Mouse (Mus musculus) forebrain, embryonic 15.5 days (tissue): ENCODE measurements at regions not wholly inside any gene's neighbourhood (a gene's known extent, or its start where the extent isn't known, plus 50 kb on each side); places are given as distances from the start of the nearest gene placed in this dataset.

ENCODE experiments used
- ATAC-seq: fragments of 200-750 bp; cut with Nextera tagmentation; replicated peaks from 2 replicates; pipeline ENCODE4 v1.8.0; 2017; ENCODE audit warnings: mild to moderate bottlenecking, moderate TSS enrichment, moderate library complexity
- H3K27ac ChIP-seq: fragments of 300-500 bp; sonication (generic); replicated peaks from 2 replicates; pipeline ENCODE4 v1.5.1; 2015; ENCODE audit warnings: mild to moderate bottlenecking, inconsistent platforms
- H3K27me3 ChIP-seq: fragments of 300-500 bp; sonication (generic); 2 replicates; pipeline ENCODE4 v1.6.1; 2015; ENCODE audit warnings: inconsistent platforms
- H3K36me3 ChIP-seq: fragments of 300-500 bp; sonication (generic); 2 replicates; pipeline ENCODE4 v1.6.1; 2015; ENCODE audit warnings: mild to moderate bottlenecking, inconsistent platforms
- H3K4me1 ChIP-seq: fragments of 300-500 bp; sonication (generic); 2 replicates; pipeline ENCODE4 v1.6.1; 2015; ENCODE audit warnings: inconsistent platforms
- H3K4me2 ChIP-seq: fragments of 300-500 bp; sonication (generic); replicated peaks from 2 replicates; pipeline ENCODE4 v1.6.1; 2015; ENCODE audit warnings: mild to moderate bottlenecking, inconsistent platforms
- H3K4me3 ChIP-seq: fragments of 300-500 bp; sonication (generic); 2 replicates; pipeline ENCODE4 v1.5.1; 2015; ENCODE audit warnings: mild to moderate bottlenecking, inconsistent platforms
- H3K9ac ChIP-seq: fragments of 300-500 bp; sonication (generic); replicated peaks from 2 replicates; pipeline ENCODE4 v1.6.1; 2015; ENCODE audit warnings: mild to moderate bottlenecking, inconsistent platforms
- H3K9me3 ChIP-seq: fragments of 300-500 bp; sonication (generic); 2 replicates; pipeline ENCODE4 v1.6.1; 2016; ENCODE audit warnings: inconsistent platforms
- WGBS: fragments of 180-500 bp; shearing (Covaris S2); methylation state at CpG from one replicate; pipeline ENCODE4 v1.1.7; 2015; ENCODE audit warnings: mixed read lengths; 5-methylcytosine and 5-hydroxymethylcytosine counted together

DNA sequence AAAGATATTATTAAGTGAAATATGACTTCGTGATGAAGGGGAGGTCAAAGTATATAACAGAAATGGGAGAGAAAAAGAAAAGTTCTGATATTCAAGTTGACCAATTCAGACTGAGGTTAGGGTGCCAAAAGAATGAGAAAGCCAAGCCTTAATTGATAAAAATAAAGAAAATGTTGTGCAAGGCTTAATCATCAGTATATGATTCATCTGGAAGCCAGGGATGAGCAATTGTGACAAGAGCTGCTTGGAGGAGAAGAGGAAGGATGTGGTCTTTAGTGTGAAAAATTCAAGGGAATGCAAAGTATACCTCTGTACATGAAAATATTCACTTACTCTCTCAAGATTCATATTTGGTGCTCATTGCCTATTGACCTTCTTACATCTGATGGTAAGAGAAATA lies 129.7 kb upstream of the Rasa1 start:
- Histone ChIP-seq H3K27ac (no peak overlapping the region), H3K4me2 (no peak overlapping the region), H3K4me1 (no peaks in the 10 kb centered on the region), H3K36me3 (no peaks in the 10 kb centered on the region), H3K4me3 (no peak overlapping the region), H3K9ac (no peak overlapping the region), H3K27me3 (no peaks in the 10 kb centered on the region), H3K9me3 (no peaks in the 10 kb centered on the region)
- ATAC-seq, result no peak
- 89% methylated on average over 1 of the region's 1 CpGs for WGBS

DNA sequence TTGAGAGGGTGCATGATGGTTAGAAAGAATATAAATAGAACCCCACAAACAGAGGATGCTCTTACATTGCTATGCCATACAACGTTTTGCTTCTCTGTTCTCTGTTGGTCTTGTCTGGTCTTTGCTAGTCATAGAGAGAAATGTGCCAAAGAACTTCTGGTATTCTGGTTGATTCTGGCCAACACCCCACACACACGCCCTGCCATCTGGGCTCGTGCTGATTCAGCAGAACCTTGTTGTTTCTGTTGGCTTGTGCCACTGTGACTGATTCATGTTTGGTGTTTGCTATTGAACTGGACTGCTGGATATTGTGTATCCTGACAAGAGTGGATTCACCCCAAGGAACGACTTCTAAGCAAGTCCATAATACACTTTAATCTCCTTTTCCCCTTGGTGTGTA lies 126.0 kb upstream of the Rasa1 start:
- H3K4me2 ChIP-seq, result no peak overlapping the region
- no peaks in the 10 kb centered on the region for H3K9me3 ChIP-seq
- no peak overlapping the region for H3K4me3 ChIP-seq
- H3K36me3 ChIP-seq, result no peaks in the 10 kb centered on the region
- H3K9ac ChIP-seq, result no peak overlapping the region
- no peaks in the 10 kb centered on the region for H3K27me3 ChIP-seq
- no peaks in the 10 kb centered on the region for H3K4me1 ChIP-seq
- WGBS, result 76% methylated on average over 4 of the region's 4 CpGs
- no peak overlapping the region for H3K27ac ChIP-seq
- no peak for ATAC-seq

DNA sequence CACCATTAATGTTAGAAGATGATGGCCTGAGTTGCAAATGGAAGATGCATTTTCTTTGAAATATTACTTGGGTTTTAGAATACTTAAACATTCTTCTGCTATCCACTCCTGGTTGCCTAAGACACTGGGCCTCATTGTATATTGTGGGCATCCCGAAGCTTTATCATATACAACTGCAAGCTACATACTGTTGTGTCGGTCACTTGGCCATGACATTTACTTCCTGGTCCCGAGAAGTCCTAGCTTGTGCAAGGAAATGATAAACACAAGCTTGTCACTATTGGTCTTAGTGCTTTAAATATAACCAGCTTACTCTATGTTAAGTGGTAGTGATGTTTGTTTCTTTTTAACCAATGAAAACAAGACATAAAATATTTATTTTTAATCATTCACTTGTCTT lies 122.4 kb upstream of the Rasa1 start:
- Histone ChIP-seq H3K27ac (no peak overlapping the region), H3K9ac (no peak overlapping the region), H3K9me3 (no peaks in the 10 kb centered on the region), H3K4me1 (no peaks in the 10 kb centered on the region), H3K27me3 (no peaks in the 10 kb centered on the region), H3K4me3 (no peak overlapping the region), H3K4me2 (no peak overlapping the region), H3K36me3 (no peaks in the 10 kb centered on the region)
- WGBS, result 82% methylated on average over 3 of the region's 3 CpGs
- no peak for ATAC-seq

DNA sequence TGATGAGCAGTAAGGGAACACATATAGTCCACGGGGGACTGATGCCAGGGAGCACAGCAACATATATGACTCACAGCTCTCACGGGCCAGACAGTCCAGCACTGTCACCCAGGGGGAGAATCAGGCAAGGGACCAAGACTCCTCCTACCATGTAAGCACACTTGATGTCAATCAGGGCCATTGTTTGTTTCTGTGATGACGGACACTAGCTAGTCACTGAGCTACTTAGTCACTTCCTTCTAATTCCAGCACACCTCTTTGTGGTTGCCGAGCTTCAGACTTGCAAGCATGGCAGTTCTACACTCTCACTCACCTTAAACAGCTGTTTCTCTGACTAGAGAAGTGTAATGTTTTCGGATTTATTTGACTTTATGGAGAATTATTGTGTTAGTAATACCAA lies 109.9 kb upstream of the Rasa1 start:
- Histone ChIP-seq H3K4me3 (no peak overlapping the region), H3K4me2 (no peak overlapping the region), H3K9ac (no peak overlapping the region), H3K27ac (no peak overlapping the region), H3K36me3 (no peaks in the 10 kb centered on the region), H3K9me3 (no peaks in the 10 kb centered on the region), H3K27me3 (no peaks in the 10 kb centered on the region), H3K4me1 (no peaks in the 10 kb centered on the region)
- 77% methylated on average over 5 of the region's 5 CpGs for WGBS
- ATAC-seq, result no peak

- Histone ChIP-seq H3K4me1 (no peaks in the 10 kb centered on the region), H3K4me3 (no peak overlapping the region), H3K27me3 (no peaks in the 10 kb centered on the region), H3K9ac (no peak overlapping the region), H3K27ac (no peak overlapping the region), H3K9me3 (no peaks in the 10 kb centered on the region), H3K36me3 (no peaks in the 10 kb centered on the region), H3K4me2 (no peak overlapping the region)
- ATAC-seq, result no peak
- 84% methylated on average over 3 of the region's 3 CpGs for WGBS
These were observed 87.5 kb upstream of the Rasa1 start for GRCm38 (mm10) chr13:85376338-85376998.

- H3K4me1 ChIP-seq, result no peaks in the 10 kb centered on the region
- 83% methylated on average over 2 of the region's 2 CpGs for WGBS
- no peaks in the 10 kb centered on the region for H3K9me3 ChIP-seq
- no peak overlapping the region for H3K4me2 ChIP-seq
- H3K27ac ChIP-seq, result no peak overlapping the region
- H3K27me3 ChIP-seq, result no peaks in the 10 kb centered on the region
- no peak overlapping the region for H3K4me3 ChIP-seq
- ATAC-seq, result no peak
- no peak overlapping the region for H3K9ac ChIP-seq
- H3K36me3 ChIP-seq, result no peaks in the 10 kb centered on the region
These were observed 70.7 kb upstream of the Rasa1 start for GRCm38 (mm10) chr13:85359621-85360020.

- WGBS, result 94% methylated on average over 6 of the region's 6 CpGs
- no peak overlapping the region for H3K9ac ChIP-seq
- H3K4me1 ChIP-seq, result no peaks in the 10 kb centered on the region
- no peak overlapping the region for H3K4me3 ChIP-seq
- H3K27ac ChIP-seq, result no peak overlapping the region
- H3K9me3 ChIP-seq, result no peaks in the 10 kb centered on the region
- no peaks in the 10 kb centered on the region for H3K27me3 ChIP-seq
- H3K4me2 ChIP-seq, result no peak overlapping the region
- no peak for ATAC-seq
- no peaks in the 10 kb centered on the region for H3K36me3 ChIP-seq
These were observed 70.2 kb upstream of the Rasa1 start for GRCm38 (mm10) chr13:85359143-85359542.

- no peak for ATAC-seq
- Histone ChIP-seq H3K36me3 (no peaks in the 10 kb centered on the region), H3K27me3 (no peaks in the 10 kb centered on the region), H3K9me3 (no peaks in the 10 kb centered on the region), H3K4me3 (no peak overlapping the region), H3K4me1 (no peaks in the 10 kb centered on the region), H3K4me2 (no peak overlapping the region), H3K9ac (no peak overlapping the region), H3K27ac (no peak overlapping the region)
- WGBS, result 75% methylated on average over 3 of the region's 3 CpGs
These were observed 63.1 kb upstream of the Rasa1 start for GRCm38 (mm10) chr13:85352061-85352460.
